Mouse (Mus musculus): ENCODE measurements around the gene Tbc1d14.
A peak's percentile ranks its signal among the peaks of the same experiment; 100 is the strongest.

Gene Tbc1d14

DNA sequence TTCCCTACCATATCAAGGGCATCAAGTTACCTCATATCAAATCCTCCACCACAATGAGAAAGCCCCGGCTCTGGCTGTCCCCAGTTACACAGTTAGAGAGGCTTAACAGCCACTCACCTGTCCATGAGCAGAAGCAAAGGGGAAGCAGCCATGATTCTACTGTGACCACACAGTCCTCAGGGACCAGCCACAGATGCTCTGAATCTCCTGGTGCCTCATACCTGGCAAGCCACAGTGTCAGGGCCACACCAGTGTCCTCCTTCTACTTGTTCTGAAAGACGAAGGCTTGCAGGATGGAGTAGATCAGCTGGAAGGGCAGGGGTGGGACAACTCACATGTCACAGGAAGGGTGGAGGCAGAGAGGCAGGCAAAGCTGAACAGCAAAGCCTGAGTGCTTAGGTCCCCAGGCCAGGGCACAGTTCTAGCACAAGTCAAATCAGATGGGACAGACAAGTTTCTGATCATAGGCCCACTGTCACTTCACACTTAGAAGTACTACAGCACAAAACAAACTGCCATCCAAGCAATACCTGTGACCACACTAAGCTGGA lies 39.9 kb downstream of the Tbc1d14 start:
- DNase-seq, result no peak

DNA sequence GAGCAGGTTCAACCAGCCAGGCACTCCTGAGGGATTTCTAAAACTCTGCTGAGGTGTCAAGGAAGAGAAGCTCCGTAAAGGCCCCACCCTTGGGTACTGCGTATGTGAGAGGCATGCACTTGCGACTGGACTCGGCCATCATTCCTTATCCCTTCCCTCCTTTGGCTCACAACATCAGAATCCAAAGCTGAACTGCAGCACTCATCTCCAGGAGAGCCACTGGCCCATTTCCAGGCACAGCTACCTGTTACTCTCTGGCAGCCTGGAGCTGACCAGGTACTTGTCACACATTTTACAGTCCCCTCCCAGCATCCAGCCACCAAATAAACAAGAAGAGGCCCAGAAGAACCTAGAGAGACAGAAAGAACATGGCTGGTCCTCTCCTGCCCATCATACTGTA lies 40.7 kb downstream of the Tbc1d14 start:
- no peak for DNase-seq

DNA sequence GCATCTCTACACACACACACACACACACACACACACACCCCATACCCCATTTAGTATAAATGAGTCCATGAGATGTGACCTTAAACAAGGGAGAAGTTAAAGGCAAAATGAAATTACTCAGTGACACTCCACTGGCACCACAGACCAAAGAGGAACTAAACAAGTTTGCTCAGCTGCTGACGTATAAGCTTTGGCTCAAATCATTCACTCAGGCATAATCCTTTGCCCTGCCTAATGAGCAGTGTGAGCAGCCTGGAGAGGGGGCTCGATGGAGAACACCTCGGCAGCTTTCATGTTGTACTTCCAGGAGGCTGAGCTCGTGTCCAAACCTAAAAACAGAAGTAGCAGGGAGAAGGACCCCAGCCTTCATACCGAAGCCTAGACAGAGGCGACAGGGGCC lies 43.8 kb downstream of the Tbc1d14 start:
- DNase-seq, result no peak

DNA sequence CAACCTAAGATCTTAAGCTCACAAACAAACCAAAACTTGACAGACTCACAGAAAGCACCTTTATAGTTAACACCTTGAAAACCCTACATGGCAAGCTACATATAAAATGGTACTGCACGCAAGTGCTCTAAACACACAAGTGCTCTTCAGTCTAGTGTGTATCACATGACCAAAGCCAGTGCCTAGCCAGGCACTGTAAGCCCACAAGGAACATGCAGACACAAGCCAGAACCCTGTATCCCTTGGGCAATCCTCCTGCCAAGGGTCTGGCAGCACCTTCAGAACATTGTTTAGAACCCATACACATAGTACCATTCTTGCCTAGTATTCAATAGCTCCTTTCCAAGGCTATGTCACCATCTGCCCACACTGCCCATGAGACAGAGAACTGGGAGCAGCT lies 48.3 kb downstream of the Tbc1d14 start:
- no peak for DNase-seq

- no peak for DNase-seq
These were observed 52.1 kb downstream of the Tbc1d14 start for GRCm38 (mm10) chr5:36540928-36541327.

- DNase-seq, result peak; percentile 82
These were observed 54.4 kb downstream of the Tbc1d14 start for GRCm38 (mm10) chr5:36538576-36539187.

DNA sequence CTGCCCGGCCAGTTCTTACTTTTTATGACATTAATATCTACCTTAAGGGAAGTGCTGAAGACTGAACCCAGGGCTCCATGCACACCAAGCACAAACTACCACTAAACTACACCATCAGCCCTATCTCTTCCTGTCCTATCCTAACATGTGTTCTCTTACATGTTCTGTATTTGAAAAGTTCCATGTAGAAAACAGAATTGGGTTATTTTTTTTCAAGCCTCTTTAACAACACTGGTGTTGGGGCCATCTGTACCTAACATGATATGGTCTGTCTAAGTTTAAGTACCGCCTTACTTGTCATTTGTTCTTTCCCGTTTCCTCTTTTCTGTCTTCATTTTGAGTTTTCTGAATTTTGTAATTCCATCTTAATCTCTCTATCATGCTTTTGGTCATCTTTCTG lies 56.7 kb downstream of the Tbc1d14 start:
- DNase-seq, result no peak

GRCm38 (mm10) chr5:36535438-36536176 lies 57.5 kb downstream of the Tbc1d14 start:
- no peak for DNase-seq

- DNase-seq, result no peak
These were observed 58.5 kb downstream of the Tbc1d14 start for GRCm38 (mm10) chr5:36534455-36535030.

DNA sequence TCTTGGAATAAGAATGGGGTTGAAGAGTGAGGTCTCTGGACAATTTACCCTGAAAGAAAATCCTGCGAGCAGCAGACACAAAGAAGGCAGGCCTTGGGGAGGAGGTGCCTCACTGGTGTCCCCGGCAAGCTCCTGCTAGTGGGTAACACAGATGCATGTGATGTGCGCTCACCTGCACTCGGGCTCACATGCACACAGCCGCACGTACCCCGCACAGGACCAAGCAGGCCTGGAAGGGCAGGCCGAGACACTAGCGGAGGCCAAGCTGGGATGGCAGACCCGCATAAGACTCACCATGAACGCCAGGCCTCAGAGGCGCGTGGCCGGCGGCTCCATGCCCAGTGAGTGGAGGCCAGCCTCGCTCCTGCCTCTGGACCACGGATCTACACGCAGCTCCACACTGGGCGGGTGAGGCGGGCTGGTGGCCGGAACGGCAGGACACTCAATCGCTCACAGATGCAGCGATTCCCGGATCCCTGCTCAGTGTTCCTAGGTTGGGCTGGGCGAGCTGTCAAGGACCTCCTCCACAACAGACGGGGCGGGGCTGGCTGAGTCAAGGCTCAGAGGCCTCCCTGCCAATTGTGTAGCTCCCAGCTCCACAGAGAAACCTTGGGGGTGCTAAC lies 62.8 kb downstream of the Tbc1d14 start:
- peak; percentile 97 for DNase-seq

DNA sequence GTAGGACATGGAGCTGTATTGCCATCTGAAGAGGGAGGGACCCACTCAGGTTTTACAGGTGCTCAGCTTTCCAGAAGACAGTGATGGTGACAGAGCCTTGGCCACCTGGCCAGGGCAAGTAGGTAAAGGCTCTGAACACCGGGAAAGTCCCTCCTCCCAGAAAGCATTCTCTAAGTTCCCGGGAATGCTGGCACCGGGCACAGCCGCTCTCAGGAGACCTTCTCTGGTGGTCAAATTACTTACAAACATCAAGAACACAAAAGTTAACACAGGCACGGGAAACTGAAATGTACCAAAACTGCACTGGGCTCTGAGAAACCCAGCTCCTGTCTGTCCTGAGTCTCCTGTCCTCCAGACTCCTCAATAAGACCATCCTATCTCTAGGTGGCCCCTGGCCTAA lies 63.4 kb downstream of the Tbc1d14 start:
- no peak for DNase-seq

DNA sequence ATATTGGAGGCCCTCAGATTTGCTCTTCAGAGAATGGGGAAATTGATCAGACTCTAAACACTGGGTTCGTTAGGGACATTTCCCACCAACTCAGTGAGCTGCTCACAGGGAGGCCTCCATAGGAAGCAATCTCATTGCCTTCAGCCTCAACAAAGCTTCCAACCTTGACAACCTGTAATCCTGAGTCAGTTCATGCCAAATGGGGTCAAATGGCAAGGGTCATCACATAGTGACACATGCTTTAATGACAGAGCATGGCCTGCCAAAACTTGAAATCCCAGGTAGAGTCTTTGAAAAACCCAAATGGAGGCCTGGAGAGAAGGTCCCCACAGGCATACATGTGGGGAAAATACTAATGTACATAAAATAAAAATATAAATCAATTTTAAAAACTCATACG lies 66.2 kb downstream of the Tbc1d14 start:
- no peak for DNase-seq

DNA sequence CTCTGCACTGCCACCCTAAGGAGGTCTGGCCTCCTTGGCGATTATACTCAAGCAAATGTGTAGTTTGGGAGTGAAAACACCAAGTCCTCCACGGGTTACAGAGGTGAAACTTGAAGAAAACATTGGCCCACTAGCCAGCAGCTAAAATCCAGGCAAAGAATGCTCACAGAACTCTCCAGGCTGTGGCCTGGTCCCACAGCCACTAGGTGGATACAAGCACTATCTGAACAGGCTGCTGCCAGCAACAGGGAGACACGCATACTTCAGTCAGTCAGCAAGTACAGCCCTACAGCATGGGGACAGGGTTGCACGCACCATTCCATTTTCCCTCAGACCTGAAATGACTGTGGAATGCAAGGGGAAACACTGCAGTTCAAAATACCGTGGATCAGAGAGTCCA lies 66.8 kb downstream of the Tbc1d14 start:
- DNase-seq, result peak; percentile 43

- DNase-seq, result no peak
These were observed 67.9 kb downstream of the Tbc1d14 start for GRCm38 (mm10) chr5:36525216-36525615.

DNA sequence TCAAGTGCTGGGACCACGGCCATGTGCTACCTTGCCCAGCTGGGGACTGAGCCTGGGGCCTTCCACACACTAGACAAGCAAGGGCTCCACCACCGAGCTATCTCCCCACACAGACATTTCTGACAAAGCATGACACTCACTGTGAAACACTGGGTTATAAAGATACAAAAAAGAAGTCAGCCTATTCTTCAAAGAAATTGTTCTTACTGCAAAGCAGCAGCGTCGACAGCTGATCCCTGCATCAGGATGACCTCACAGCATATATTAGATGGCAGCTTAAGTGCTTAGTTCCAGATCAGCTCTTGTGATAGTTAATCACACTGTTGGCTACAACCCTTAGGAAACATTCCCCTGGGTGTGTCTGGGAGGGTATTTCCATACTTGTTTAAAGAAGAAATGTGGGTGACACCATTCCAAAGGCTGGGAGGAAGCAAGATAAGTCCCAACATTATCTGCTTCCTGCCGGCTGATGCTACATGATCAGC lies 69.8 kb downstream of the Tbc1d14 start:
- DNase-seq, result no peak

DNA sequence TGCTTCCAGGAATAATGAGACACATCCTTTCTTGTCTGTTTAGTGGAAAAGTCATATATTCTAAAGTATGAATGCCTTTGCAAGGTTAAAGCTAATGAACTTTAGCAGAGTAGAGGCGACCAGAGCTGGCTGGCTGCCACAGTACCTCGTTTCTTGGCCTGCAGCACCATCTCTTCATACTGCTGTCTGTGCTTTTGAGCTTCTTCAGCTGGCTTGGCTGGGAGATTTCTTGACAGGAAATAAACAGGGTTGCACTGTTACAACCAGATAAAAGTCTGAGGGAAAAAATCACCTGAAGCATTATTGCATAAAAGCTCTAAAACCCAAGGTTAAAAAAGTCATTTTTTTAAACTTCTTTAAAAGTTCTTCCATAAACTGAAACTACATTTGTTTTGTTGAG lies 70.3 kb downstream of the Tbc1d14 start:
- DNase-seq, result peak; percentile 84

GRCm38 (mm10) chr5:36519751-36520150 lies 73.3 kb downstream of the Tbc1d14 start:
- DNase-seq, result no peak

GRCm38 (mm10) chr5:36517596-36517995 lies 75.5 kb downstream of the Tbc1d14 start:
- DNase-seq, result no peak

- DNase-seq, result no peak
These were observed 77.5 kb downstream of the Tbc1d14 start for GRCm38 (mm10) chr5:36515558-36515957.

DNA sequence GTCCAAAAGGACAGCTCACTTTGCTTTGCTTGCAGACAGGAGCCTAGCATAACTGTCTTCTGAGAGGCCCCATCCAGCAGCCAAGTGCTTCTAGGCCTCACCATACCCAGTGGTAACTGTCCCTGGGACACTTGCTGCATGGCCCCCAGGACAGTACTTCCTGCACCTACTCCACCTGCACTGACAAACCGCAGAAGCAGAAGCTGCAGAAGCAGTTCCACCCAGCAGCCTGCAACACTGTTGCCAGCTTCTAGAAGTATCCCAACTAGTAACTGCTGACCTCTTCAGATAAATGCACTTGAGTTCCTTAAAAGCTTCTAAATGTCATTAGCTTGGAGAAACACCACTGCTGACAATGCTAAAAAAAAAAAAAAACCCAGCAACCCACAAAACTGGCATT lies 78.0 kb downstream of the Tbc1d14 start:
- no peak for DNase-seq

GRCm38 (mm10) chr5:36510956-36511355 lies 82.1 kb downstream of the Tbc1d14 start:
- DNase-seq, result no peak

DNA sequence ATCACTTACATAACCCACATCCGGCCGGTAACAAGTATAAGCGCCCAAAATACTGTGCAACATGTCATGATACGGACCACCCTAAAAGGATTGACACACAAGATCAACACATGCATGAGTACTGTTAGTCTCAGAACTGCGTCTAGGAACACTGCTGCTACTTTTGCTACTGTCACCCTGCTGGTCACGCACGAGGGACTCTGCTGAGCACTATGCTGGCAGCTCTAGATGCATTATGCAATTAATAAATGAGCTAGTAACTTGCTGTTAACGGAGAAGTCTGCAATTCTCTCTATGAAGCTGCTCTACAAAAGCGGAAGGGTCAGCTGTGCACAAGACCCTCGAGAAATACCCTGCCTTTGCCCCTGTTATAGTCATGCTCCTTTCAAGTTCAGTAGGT lies 84.7 kb downstream of the Tbc1d14 start:
- no peak for DNase-seq

GRCm38 (mm10) chr5:36505643-36506042 lies 87.4 kb downstream of the Tbc1d14 start:
- no peak for DNase-seq

Data from kidney, postnatal 10 days (tissue).